Mouse (Mus musculus): ENCODE measurements at regions not wholly inside any gene's neighbourhood (a gene's known extent, or its start where the extent isn't known, plus 50 kb on each side); places are given as distances from the start of the nearest gene placed in this dataset.

DNA sequence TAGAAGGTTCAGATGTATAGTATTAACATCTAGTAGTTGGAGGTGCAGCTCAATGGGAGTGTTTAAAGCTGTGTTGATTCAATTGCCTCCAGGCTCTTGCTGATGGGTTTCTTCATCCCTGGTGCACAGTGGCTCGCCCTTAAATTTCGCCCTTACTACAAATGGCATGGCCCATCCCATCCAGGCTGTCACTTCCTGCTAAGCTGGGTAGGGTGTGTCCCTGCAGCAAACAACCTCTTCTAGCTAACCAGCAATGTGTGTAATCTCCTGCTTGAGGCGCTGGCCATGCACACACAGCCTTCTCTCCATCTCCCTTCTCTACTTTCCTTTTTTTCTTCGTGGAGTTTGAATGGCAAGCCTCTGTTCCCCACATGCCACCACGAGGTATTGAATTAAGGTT, 238.1 kb upstream of the Id2 start:
- Histone ChIP-seq H3K4me1 (peaks cover 8% of the 10 kb centered on the region; the same call in 1 of the 2 replicates), H3K9me3 (no peaks in the 10 kb centered on the region), H3K27me3 (ENCODE audit: poor library complexity, severe bottlenecking) (no peaks in the 10 kb centered on the region), H3K36me3 (replicated peaks) (no peaks in the 10 kb centered on the region), H3K4me3 (no peak overlapping the region), H3K27ac (no peak overlapping the region)
- DNase-seq (ENCODE audit: extremely low spot score, low spot score) = no peak
- WGBS = 88% methylated on average over 5 of the region's 5 CpGs

DNA sequence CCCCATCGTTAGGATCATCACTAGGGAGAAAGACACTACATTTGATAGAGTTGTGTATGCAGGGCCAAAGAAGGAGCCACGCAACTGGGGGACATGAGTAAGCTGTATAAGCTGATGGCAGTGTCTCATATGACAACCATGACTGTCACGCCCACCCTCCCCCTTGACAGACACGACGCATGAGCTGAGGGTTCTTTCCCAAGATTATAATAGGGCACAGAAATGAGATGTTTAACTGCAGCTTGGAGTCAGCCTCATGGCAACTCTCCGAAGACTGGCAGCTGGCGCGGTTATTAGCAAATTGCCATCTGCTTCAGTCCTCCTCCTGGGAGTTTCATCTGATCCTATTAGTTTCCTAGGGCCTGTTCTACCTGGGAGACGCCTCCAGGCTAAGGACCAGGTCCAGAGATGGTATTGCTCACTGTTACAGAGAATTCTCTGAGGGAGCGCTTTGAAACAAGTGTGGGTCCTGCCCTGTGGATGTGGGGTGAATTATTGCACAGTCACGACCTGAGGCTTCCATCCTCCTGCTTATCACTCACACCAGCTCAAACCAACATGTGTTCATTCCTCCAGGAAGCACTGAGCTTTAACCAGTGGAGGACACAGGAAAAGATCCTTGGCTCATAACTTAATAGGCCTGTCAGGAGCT, 235.6 kb upstream of the Id2 start:
- no peak for DNase-seq (ENCODE audit: extremely low spot score, low spot score)
- 88% methylated on average over 11 of the region's 11 CpGs for WGBS

DNA sequence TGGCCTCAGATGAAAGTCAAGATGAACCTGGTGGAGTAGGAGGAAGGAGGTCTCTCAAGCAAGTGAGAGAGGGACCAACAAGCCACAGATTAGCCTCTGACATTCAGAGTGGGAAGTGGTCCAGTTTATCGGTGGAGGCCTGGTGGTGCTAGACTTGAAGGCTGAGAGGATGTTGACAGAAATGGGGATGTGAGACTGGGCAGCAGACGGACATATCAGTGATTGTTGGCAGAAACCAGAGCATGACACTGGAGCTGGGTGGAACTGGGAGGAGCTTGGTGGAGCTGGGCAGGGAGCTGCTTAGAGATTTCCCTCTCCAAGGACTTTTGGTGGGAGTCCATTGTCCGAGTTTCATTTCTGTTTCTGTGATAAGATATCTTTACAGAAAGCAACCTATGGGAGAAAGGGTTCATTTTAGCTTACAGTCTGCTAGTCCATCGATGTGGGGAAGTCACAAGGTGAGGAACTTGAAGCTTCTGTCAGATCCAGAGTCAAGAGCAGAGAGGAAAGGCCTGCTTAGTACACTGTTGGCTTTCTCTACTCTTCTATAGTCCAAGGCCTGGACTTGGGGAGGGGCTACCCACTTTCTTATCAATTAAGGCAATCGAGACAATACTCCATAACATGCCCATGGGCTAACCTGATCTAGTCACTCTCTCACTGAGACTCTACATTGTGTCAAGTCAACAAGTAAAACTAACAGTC, 233.2 kb upstream of the Id2 start:
- DNase-seq (ENCODE audit: extremely low spot score, low spot score) = no peak
- WGBS = 91% methylated on average over 5 of the region's 5 CpGs
- Histone ChIP-seq H3K36me3 (replicated peaks) (no peaks in the 10 kb centered on the region), H3K27me3 (ENCODE audit: poor library complexity, severe bottlenecking) (no peaks in the 10 kb centered on the region), H3K27ac (no peak overlapping the region), H3K4me1 (0 out of 2 replicates have a peak, but pooled peaks cover 4% of the 10 kb centered on the region), H3K4me3 (no peak overlapping the region), H3K9me3 (no peaks in the 10 kb centered on the region)

More for the DNA sequence above, 235.6 kb upstream of the Id2 start:
- no peak overlapping the region for H3K4me3 ChIP-seq
- no peaks in the 10 kb centered on the region for H3K27me3 ChIP-seq (ENCODE audit: poor library complexity, severe bottlenecking)
- H3K36me3 ChIP-seq (replicated peaks) = no peaks in the 10 kb centered on the region
- no peaks in the 10 kb centered on the region for H3K9me3 ChIP-seq
- no peak overlapping the region for H3K27ac ChIP-seq
- H3K4me1 ChIP-seq = peaks cover 8% of the 10 kb centered on the region; the same call in 1 of the 2 replicates

DNA sequence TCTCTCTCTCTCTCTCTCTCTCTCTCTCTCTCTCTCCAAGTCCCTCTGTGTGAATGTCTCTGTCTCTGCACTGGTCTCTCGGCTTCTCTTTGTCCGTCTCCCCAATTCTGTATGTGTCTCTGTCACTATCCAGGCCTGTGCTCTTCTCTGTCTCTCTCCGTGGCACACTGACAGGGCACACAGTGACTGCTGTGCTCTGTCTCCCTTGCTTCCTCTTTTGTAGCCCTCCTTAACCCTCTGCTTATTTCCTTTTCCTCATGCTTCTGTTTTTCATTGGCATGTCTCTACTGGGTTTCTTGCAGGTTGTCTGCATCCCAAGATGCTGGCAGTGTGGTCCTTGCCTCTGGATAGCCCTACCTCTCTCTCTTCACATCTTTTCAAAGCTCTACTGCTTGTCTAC, 229.0 kb upstream of the Id2 start:
- Histone ChIP-seq H3K4me3 (no peak overlapping the region), H3K27ac (no peak overlapping the region), H3K4me1 (no peaks in the 10 kb centered on the region), H3K9me3 (no peaks in the 10 kb centered on the region), H3K27me3 (ENCODE audit: poor library complexity, severe bottlenecking) (no peaks in the 10 kb centered on the region), H3K36me3 (replicated peaks) (no peaks in the 10 kb centered on the region)
- no peak for DNase-seq (ENCODE audit: extremely low spot score, low spot score)
- WGBS = 84% methylated on average over 3 of the region's 3 CpGs

DNA sequence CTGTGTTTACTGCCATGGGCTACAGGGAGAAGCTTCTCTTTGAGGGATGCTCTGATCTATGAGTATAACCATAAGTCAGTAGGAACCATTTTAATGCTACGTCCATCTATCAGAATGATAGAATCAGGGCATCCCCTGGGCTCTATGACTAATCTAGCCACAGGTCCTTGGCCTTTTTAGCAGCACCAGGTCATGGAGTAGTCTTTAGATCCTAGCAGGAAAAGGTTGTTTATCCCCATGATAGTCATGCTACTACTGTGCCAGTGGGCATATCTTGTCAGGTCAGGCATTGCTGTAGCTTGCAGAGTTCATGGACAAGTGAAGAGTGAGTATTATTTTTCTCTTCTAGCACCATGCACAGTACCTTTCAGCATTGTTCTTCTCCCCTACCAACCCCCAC, 226.2 kb upstream of the Id2 start:
- no peaks in the 10 kb centered on the region for H3K27me3 ChIP-seq (ENCODE audit: poor library complexity, severe bottlenecking)
- H3K27ac ChIP-seq = no peak overlapping the region
- H3K9me3 ChIP-seq = no peaks in the 10 kb centered on the region
- 80% methylated on average over 1 of the region's 1 CpGs for WGBS
- H3K4me1 ChIP-seq = no peaks in the 10 kb centered on the region
- H3K4me3 ChIP-seq = no peak overlapping the region
- H3K36me3 ChIP-seq (replicated peaks) = no peaks in the 10 kb centered on the region
- DNase-seq (ENCODE audit: extremely low spot score, low spot score) = no peak

DNA sequence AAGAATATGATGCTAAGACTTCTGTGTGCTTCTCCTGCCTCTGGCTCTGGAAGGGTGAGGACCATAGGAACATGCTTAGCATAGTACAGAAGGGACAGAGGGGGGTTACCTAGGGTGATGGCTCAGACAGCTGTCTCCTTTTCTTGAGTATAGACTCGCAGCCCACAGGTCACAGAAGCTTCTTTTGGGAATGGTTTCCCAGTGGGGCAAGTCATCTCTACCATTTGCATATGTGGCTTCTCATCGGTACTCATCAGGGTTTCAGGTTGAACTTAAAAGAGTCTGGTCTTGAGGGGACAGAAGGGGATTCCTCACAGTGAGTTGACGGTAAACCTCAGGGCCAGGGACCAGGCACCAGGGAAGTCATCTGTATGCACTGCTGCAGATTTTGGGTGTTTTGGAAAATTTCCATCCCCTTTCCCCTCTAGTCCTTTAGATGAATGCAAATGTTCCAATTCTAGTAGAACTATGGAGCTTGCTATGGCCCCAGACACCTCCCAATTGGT, 223.4 kb upstream of the Id2 start:
- Histone ChIP-seq H3K27me3 (ENCODE audit: poor library complexity, severe bottlenecking) (no peaks in the 10 kb centered on the region), H3K4me3 (no peak overlapping the region), H3K36me3 (replicated peaks) (no peaks in the 10 kb centered on the region), H3K9me3 (no peaks in the 10 kb centered on the region), H3K27ac (no peak overlapping the region), H3K4me1 (no peaks in the 10 kb centered on the region)
- WGBS = 91% methylated on average over 3 of the region's 3 CpGs
- DNase-seq (ENCODE audit: extremely low spot score, low spot score) = no peak

DNA sequence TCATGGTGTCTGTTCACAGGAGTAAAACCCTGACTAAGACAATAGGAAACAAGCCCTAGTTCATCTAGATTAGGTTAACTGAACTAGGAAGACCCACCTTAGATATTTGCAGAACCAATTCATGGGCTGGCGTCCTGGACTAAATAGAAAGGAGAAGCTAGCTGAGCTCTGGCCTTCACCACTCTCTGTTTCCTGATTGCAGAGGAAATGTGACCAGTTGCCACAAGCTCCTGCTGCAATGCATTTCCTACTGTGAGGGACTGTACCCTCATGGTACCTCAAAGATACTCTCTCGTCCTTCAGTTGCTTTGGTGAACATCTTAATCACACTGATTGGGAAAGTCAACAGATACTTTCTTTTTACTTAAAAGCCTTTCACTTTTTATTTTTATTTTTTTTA, 222.9 kb upstream of the Id2 start:
- H3K27me3 ChIP-seq (ENCODE audit: poor library complexity, severe bottlenecking) = no peaks in the 10 kb centered on the region
- no peaks in the 10 kb centered on the region for H3K9me3 ChIP-seq
- H3K4me1 ChIP-seq = no peaks in the 10 kb centered on the region
- no peaks in the 10 kb centered on the region for H3K36me3 ChIP-seq (replicated peaks)
- no peak overlapping the region for H3K4me3 ChIP-seq
- no peak overlapping the region for H3K27ac ChIP-seq
- 89% methylated on average over 2 of the region's 2 CpGs for WGBS
- no peak for DNase-seq (ENCODE audit: extremely low spot score, low spot score)

DNA sequence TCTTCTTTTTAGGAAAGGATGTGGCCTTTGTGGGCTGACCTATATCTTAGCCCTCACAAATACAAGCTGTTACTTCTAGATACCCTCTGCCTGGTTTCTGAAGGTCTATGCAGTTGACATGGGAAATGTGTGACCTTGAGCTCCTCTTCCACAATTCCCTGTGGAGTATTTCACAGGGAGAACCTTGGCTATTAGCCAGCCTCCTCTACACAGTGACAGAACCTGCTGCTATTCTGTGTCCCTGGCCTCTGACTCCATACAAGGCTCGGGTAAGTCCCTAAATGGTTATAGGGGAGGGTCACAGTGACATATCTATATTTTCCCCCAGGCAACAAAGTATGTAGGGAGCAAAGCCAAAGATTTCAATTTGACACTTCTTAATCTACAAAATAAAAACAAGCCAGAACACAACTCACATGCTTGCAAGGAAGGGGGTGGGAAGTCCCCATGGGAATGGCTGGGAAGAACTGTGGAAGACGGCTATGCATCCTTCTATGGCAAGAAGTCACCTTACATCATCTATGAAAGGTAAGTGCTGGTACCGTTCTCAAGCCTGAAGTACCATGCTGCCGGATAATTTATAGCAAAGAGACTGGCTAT, 221.2 kb upstream of the Id2 start:
- DNase-seq (ENCODE audit: extremely low spot score, low spot score) = no peak
- H3K27me3 ChIP-seq (ENCODE audit: poor library complexity, severe bottlenecking) = no peaks in the 10 kb centered on the region
- H3K27ac ChIP-seq = no peak overlapping the region
- no peaks in the 10 kb centered on the region for H3K9me3 ChIP-seq
- H3K36me3 ChIP-seq (replicated peaks) = no peaks in the 10 kb centered on the region
- H3K4me1 ChIP-seq = no peaks in the 10 kb centered on the region
- WGBS = 89% methylated on average over 4 of the region's 4 CpGs
- no peak overlapping the region for H3K4me3 ChIP-seq

DNA sequence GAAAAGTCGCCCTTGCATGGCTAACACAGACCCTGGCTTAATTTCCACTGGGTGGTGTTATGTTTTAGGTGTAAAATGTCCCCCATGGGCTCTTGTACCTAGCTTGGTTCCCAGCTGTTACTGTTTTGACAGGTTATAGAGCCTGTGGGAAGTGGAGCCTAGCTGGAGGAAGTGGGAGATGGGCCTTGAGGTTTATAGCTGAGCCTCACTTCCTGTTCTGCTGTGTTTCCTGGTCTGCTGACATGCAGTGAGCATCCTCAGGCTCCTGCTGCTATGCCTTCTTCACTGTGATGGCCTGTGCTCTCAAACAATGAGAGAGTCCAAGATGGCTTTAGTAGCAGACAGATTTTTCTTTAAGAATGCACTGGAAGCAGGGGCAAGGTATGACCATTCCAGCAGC, 219.0 kb upstream of the Id2 start:
- Histone ChIP-seq H3K4me1 (no peaks in the 10 kb centered on the region), H3K27ac (no peak overlapping the region), H3K9me3 (no peaks in the 10 kb centered on the region), H3K27me3 (ENCODE audit: poor library complexity, severe bottlenecking) (no peaks in the 10 kb centered on the region), H3K36me3 (replicated peaks) (no peaks in the 10 kb centered on the region), H3K4me3 (no peak overlapping the region)
- DNase-seq (ENCODE audit: extremely low spot score, low spot score) = no peak
- 86% methylated on average over 1 of the region's 1 CpGs for WGBS

DNA sequence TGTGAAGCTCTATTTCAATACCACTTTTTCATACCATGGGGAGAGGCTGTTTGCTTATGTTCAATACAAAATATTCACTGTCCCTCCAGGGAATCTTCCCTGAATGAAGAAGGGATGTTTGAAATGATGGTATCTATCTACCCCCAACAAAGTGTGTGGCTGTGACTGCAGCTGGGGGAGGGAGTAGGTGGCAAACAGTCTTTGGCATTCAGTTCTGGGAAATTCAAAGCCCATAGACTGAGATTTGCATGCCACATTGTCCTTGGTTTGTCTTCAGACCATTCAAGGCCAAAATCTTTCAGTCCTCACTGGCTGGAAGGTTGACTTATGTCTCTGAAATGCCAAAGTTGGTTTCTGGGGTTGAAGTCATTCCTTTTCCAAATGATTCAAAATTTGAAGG, 216.3 kb upstream of the Id2 start:
- no peak for DNase-seq (ENCODE audit: extremely low spot score, low spot score)
- no peak overlapping the region for H3K27ac ChIP-seq
- H3K4me3 ChIP-seq = no peak overlapping the region
- H3K27me3 ChIP-seq (ENCODE audit: poor library complexity, severe bottlenecking) = no peaks in the 10 kb centered on the region
- H3K36me3 ChIP-seq (replicated peaks) = no peaks in the 10 kb centered on the region
- no peaks in the 10 kb centered on the region for H3K9me3 ChIP-seq
- peaks cover 7% of the 10 kb centered on the region for H3K4me1 ChIP-seq

DNA sequence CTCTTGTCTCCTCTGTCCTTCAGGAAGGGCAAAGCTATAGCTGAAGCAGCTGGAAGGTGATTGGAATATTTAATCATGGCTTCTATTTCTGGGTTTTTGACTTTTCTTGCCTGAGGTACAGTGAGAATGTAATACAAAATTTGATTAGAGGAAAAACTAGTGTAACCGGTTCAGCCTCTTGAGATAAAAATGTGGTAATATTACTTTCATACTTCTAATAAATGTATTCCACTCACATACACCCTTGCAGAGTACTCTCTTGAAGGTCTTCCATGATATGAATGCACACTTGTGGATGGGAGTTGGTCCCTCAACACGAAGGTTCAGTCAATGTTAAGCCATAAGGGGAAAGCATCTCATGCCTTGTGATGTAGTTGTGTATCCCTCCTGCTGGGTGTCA, 215.4 kb upstream of the Id2 start:
- 92% methylated on average over 2 of the region's 2 CpGs for WGBS

DNA sequence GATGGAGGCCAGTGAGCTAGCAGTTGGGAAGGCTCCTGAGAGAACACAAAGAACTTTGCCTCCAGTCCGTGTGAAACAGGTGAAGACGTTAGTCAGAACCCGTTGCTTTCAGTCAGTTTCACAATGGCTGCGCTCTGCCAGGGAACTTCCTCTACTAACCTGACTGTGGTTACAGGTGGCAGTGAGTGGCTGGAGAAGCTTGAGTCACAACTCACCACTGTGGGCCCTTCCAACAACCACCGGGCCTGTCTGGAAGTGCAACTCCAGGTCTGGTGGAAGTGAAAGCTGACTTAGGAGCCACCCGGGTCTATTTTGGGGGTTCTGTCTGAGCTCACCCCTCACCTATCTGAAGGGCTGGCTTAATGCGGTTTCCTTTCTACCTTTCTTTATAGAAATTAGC, 214.8 kb upstream of the Id2 start:
- Histone ChIP-seq H3K27ac (no peak overlapping the region), H3K4me3 (no peak overlapping the region), H3K27me3 (ENCODE audit: poor library complexity, severe bottlenecking) (no peaks in the 10 kb centered on the region), H3K4me1 (peaks cover 7% of the 10 kb centered on the region), H3K36me3 (replicated peaks) (no peaks in the 10 kb centered on the region), H3K9me3 (no peaks in the 10 kb centered on the region)
- WGBS = 91% methylated on average over 7 of the region's 7 CpGs
- no peak for DNase-seq (ENCODE audit: extremely low spot score, low spot score)

More for the DNA sequence above, 215.4 kb upstream of the Id2 start:
- Histone ChIP-seq H3K27ac (no peak overlapping the region), H3K4me3 (no peak overlapping the region), H3K4me1 (peaks cover 7% of the 10 kb centered on the region), H3K36me3 (replicated peaks) (no peaks in the 10 kb centered on the region), H3K9me3 (no peaks in the 10 kb centered on the region), H3K27me3 (ENCODE audit: poor library complexity, severe bottlenecking) (no peaks in the 10 kb centered on the region)
- DNase-seq (ENCODE audit: extremely low spot score, low spot score) = no peak

DNA sequence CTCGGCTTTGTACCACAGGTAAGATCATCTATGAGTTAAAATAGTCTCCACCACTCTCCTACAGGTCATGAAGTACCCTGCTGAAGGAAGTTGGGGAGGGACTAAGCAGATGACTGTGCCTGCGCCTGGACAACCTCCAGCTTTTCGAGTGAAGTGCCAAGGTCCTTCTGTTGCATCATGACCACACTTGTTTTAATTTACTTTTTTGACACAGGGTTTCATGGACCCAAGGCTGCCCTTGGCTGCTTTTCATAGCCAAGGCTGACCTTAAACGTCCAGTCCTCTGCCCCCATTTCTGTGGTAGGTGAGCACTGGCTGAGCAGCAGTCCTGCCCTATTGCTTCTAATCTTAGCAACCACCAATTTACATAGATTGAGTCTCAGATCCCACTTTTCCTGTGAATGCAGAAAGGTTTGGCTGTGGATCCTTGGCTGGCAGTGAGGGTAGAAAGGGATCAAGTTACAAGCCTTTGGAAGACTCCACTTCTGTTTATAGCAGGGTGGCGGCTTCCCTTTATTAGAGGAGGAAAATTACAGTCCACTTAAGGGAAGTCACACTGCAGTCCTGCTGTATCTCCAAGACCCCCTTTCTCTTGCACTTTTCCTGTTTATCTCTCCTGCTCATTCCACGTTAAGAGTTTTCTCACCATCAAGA, 213.5 kb upstream of the Id2 start:
- WGBS = 69% methylated on average over 6 of the region's 6 CpGs
- Histone ChIP-seq H3K9me3 (no peaks in the 10 kb centered on the region), H3K4me3 (no peak overlapping the region), H3K27me3 (ENCODE audit: poor library complexity, severe bottlenecking) (no peaks in the 10 kb centered on the region), H3K27ac (no peak overlapping the region), H3K4me1 (peaks cover 7% of the 10 kb centered on the region), H3K36me3 (replicated peaks) (no peaks in the 10 kb centered on the region)
- DNase-seq (ENCODE audit: extremely low spot score, low spot score) = no peak

Measured in forebrain, embryonic 10.5 days (tissue).